Mouse (Mus musculus): Measurements from ENCODE around the gene Plxnc1. TPM values are rescaled to one million over a fixed set of nuclear protein-coding genes. Genes with fewer than 3 reads are reported as not detected.

Gene Plxnc1
- polyA plus RNA-seq, 1 experiment from 2014 or later, result 0.95 TPM

DNA sequence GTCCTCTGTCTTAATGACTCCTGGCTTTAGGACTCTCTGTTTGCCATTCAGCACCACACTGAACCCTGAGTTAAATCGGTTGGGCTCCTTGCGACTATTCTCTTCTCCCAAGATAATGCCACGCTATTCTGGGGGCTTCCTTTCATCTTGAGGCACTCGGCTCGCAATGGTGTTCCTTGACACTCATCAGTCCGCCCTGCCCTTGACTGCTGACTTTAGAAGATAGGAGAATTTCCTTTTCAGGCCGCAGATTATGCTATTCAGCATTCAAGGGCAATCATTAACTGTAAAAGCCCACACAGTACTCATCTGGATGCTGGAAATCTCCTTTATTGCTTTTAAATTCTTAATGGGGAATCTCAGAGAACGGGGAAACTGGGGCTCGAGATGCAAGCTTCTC, 108.8 kb downstream of the Plxnc1 start:
- WGBS, result 81% methylated on average over 9 of the region's 9 CpGs
- H3K9me3 ChIP-seq (ENCODE audit: low read length), result no peaks in the 10 kb centered on the region
- H3K9ac ChIP-seq (replicated peaks; ENCODE audit: low read length), result no peak overlapping the region
- no peak overlapping the region for H3K4me3 ChIP-seq (ENCODE audit: low read length)
- no peaks in the 10 kb centered on the region for H3K27me3 ChIP-seq (ENCODE audit: insufficient read depth, low read length)
- H3K36me3 ChIP-seq (ENCODE audit: insufficient read depth, low read length), result no peaks in the 10 kb centered on the region
- H3K4me2 ChIP-seq (replicated peaks; ENCODE audit: low read depth, low read length), result no peak overlapping the region
- no peak for ATAC-seq (ENCODE audit: low FRiP score, low TSS enrichment)
- H3K4me1 ChIP-seq (ENCODE audit: insufficient read depth, low read length), result no peaks in the 10 kb centered on the region
- no peak overlapping the region for H3K27ac ChIP-seq (ENCODE audit: low read length)

DNA sequence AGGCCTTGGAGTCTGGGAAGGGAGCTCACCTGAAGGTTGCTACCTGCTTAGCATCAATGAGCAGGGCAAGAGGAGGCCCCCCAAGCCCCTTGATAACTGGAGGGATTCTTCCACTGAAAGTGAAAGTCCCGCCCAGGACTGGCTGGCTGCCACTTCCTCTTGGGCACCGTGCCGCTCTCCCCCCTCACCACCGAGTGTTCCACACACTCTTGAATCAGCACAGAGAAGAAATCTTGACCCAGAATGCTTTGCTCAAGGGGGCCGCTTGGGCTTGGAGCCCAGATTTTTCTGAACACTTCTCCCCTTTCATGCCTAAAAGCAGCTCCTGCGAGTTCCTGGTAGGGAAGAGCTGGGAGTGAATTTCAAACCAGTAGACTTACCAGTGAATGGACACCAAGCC, 115.2 kb downstream of the Plxnc1 start:
- no peaks in the 10 kb centered on the region for H3K27me3 ChIP-seq (ENCODE audit: insufficient read depth, low read length)
- ATAC-seq (ENCODE audit: low FRiP score, low TSS enrichment), result peak; percentile 71
- H3K4me3 ChIP-seq (ENCODE audit: low read length), result no peak overlapping the region
- peaks cover 30% of the 10 kb centered on the region for H3K4me1 ChIP-seq (ENCODE audit: insufficient read depth, low read length)
- 36% methylated on average over 6 of the region's 6 CpGs for WGBS
- H3K27ac ChIP-seq (ENCODE audit: low read length), result peak overlapping the region; percentile 86
- no peaks in the 10 kb centered on the region for H3K36me3 ChIP-seq (ENCODE audit: insufficient read depth, low read length)
- H3K9ac ChIP-seq (replicated peaks; ENCODE audit: low read length), result no peak overlapping the region
- H3K9me3 ChIP-seq (ENCODE audit: low read length), result no peaks in the 10 kb centered on the region
- peak overlapping the region; percentile 22 for H3K4me2 ChIP-seq (replicated peaks; ENCODE audit: low read depth, low read length)

DNA sequence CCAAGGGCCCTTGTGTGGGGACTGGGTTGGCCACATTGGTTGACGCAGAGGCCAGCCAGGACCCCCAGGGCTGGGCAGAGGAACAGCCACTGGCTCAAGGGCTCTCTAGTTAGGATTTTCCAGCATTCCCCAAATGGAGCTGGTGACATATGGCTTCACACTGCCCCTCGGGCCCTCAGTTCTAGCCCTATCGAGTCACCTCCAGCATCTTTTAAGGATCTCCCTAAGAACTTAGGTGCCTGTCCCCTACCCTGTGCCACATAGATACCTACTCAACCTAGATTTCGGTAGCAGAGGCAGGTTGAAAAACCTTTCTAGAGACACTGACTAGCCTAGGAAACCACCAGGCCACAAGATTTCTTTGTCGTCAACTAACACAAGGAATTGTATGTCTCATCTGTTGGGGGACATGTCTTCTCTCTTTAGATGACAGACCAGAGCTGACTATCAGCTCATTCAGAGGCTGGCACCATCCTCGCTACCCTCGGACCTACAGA, 115.9 kb downstream of the Plxnc1 start:
- Histone ChIP-seq H3K9ac (replicated peaks; ENCODE audit: low read length) (no peak overlapping the region), H3K4me1 (ENCODE audit: insufficient read depth, low read length) (peaks cover 31% of the 10 kb centered on the region), H3K27ac (ENCODE audit: low read length) (no peak overlapping the region; the same call in 1 of the 2 replicates), H3K36me3 (ENCODE audit: insufficient read depth, low read length) (no peaks in the 10 kb centered on the region), H3K4me2 (replicated peaks; ENCODE audit: low read depth, low read length) (0 out of 2 replicates have a peak overlapping the region, but pooled peaks have one; percentile 22), H3K4me3 (ENCODE audit: low read length) (no peak overlapping the region), H3K9me3 (ENCODE audit: low read length) (no peaks in the 10 kb centered on the region), H3K27me3 (ENCODE audit: insufficient read depth, low read length) (no peaks in the 10 kb centered on the region)
- no peak for ATAC-seq (ENCODE audit: low FRiP score, low TSS enrichment)
- 92% methylated on average over 7 of the region's 7 CpGs for WGBS

DNA sequence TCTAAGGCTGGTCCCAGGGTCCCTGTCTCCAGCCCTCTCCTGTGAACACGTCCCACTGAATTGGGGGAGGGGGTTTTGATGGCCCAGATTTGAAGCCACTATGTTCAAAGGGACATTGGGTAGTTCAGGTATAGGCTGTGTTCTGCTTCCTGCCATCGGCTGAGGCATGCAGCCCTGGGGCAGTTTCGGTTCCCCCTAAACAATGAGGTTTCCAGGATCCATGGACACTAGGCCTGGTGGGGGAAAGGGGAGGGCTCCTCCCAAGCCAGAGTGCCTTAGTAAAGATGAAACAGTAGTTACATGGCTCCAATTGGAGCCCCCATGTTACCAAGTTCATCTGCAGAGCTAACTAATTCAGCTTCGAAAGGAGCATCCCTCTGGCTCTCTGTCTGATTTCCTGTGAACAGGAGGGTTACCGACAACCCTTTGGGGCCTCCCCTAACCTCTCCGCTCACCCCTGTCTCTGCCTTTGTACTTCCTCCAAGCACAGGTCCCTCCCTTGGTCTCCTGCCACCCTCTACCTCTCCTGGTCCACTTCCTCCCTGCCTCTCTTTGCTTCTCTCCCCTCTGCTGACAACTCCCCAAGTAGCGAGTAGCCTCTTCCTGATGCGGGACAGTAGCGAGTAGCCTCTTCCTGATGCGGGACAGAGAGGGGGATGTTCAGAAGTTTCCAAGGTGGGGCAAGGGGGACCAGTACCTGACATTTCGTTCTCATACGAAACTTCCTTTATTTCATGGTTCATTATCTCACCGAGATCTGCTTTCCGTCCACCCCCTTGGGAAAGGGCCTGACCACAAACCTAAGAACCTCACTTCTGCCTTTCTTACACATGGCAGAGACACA, 116.5 kb downstream of the Plxnc1 start:
- WGBS, result 79% methylated on average over 14 of the region's 14 CpGs
- no peaks in the 10 kb centered on the region for H3K36me3 ChIP-seq (ENCODE audit: insufficient read depth, low read length)
- no peak overlapping the region for H3K27ac ChIP-seq (ENCODE audit: low read length)
- peaks cover 33% of the 10 kb centered on the region for H3K4me1 ChIP-seq (ENCODE audit: insufficient read depth, low read length)
- no peak overlapping the region for H3K4me2 ChIP-seq (replicated peaks; ENCODE audit: low read depth, low read length)
- ATAC-seq (ENCODE audit: low FRiP score, low TSS enrichment), result no peak
- H3K9ac ChIP-seq (replicated peaks; ENCODE audit: low read length), result no peak overlapping the region
- H3K9me3 ChIP-seq (ENCODE audit: low read length), result no peaks in the 10 kb centered on the region
- H3K27me3 ChIP-seq (ENCODE audit: insufficient read depth, low read length), result no peaks in the 10 kb centered on the region
- no peak overlapping the region for H3K4me3 ChIP-seq (ENCODE audit: low read length)

DNA sequence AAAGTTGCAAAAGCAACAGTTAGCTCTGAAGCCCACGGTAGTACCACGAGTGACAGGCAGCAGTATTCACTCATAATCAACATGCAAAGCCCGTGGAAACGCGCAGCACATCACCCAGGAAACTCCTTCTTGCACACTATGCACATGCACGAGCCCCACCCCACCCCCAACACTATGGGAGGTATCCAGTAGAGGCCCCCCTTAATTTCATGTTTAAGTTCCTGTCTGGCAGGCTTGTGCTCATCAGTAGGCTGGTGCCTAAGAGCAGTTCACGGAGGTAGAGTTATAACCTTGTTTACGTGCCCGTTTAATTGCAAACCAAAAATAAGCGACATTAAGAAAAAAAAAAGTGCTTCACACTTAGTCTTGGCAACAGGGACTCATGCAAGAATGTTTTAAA, 117.3 kb downstream of the Plxnc1 start:
- H3K4me3 ChIP-seq (ENCODE audit: low read length), result no peak overlapping the region
- no peak for ATAC-seq (ENCODE audit: low FRiP score, low TSS enrichment)
- no peaks in the 10 kb centered on the region for H3K9me3 ChIP-seq (ENCODE audit: low read length)
- no peaks in the 10 kb centered on the region for H3K27me3 ChIP-seq (ENCODE audit: insufficient read depth, low read length)
- H3K4me1 ChIP-seq (ENCODE audit: insufficient read depth, low read length), result peaks cover 33% of the 10 kb centered on the region
- no peak overlapping the region for H3K4me2 ChIP-seq (replicated peaks; ENCODE audit: low read depth, low read length)
- no peaks in the 10 kb centered on the region for H3K36me3 ChIP-seq (ENCODE audit: insufficient read depth, low read length)
- no peak overlapping the region for H3K27ac ChIP-seq (ENCODE audit: low read length)
- 89% methylated on average over 10 of the region's 10 CpGs for WGBS
- H3K9ac ChIP-seq (replicated peaks; ENCODE audit: low read length), result no peak overlapping the region

DNA sequence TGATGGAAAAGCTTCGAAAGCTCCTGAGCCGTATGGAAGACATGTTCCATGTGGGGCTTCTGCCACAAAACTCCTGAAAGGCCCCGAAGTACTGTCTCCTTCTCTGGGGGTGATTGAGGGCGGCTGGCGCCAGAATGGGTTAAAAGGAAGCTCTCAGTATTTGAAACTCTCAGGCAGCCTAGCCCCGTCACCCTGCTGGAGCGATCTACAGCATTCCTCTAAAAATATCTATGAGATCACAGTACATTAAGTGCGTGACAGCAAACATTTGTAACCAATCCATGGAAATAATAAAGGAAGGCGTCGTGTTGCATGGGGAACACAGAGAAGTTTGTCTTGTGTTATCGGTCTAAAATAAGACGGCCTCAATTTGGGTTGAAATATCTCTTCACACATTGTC, 118.2 kb downstream of the Plxnc1 start:
- peaks cover 33% of the 10 kb centered on the region for H3K4me1 ChIP-seq (ENCODE audit: insufficient read depth, low read length)
- no peak for ATAC-seq (ENCODE audit: low FRiP score, low TSS enrichment)
- WGBS, result 70% methylated on average over 12 of the region's 12 CpGs
- H3K9ac ChIP-seq (replicated peaks; ENCODE audit: low read length), result no peak overlapping the region
- no peaks in the 10 kb centered on the region for H3K27me3 ChIP-seq (ENCODE audit: insufficient read depth, low read length)
- H3K36me3 ChIP-seq (ENCODE audit: insufficient read depth, low read length), result no peaks in the 10 kb centered on the region
- no peaks in the 10 kb centered on the region for H3K9me3 ChIP-seq (ENCODE audit: low read length)
- H3K27ac ChIP-seq (ENCODE audit: low read length), result no peak overlapping the region
- H3K4me2 ChIP-seq (replicated peaks; ENCODE audit: low read depth, low read length), result no peak overlapping the region
- no peak overlapping the region for H3K4me3 ChIP-seq (ENCODE audit: low read length)

DNA sequence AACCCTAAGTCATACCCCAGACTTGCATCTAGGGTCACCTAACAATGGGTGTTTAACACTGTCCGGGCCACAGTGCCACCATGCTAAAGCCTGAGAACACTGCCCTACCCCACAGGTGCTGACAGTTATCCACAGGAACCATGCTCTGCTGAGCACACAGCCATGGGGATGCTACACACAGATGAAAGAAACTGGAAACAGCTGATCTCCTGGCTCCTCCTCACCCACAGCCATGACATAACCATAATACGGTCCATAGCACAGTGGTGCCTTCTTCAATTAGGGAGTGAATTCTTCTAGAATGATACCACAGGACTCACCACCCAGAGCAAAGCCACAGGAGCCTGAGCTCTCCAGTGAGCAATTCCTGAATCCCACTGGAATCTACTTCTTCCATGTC, 118.7 kb downstream of the Plxnc1 start:
- Histone ChIP-seq H3K27me3 (ENCODE audit: insufficient read depth, low read length) (no peaks in the 10 kb centered on the region), H3K4me3 (ENCODE audit: low read length) (no peak overlapping the region), H3K4me2 (replicated peaks; ENCODE audit: low read depth, low read length) (no peak overlapping the region), H3K4me1 (ENCODE audit: insufficient read depth, low read length) (peaks cover 33% of the 10 kb centered on the region), H3K36me3 (ENCODE audit: insufficient read depth, low read length) (no peaks in the 10 kb centered on the region), H3K9ac (replicated peaks; ENCODE audit: low read length) (no peak overlapping the region), H3K27ac (ENCODE audit: low read length) (no peak overlapping the region), H3K9me3 (ENCODE audit: low read length) (no peaks in the 10 kb centered on the region)
- 0 out of 2 replicates have a peak, but pooled peaks have one; percentile 35 for ATAC-seq (ENCODE audit: low FRiP score, low TSS enrichment)
- WGBS, result 91% methylated on average over 2 of the region's 2 CpGs

DNA sequence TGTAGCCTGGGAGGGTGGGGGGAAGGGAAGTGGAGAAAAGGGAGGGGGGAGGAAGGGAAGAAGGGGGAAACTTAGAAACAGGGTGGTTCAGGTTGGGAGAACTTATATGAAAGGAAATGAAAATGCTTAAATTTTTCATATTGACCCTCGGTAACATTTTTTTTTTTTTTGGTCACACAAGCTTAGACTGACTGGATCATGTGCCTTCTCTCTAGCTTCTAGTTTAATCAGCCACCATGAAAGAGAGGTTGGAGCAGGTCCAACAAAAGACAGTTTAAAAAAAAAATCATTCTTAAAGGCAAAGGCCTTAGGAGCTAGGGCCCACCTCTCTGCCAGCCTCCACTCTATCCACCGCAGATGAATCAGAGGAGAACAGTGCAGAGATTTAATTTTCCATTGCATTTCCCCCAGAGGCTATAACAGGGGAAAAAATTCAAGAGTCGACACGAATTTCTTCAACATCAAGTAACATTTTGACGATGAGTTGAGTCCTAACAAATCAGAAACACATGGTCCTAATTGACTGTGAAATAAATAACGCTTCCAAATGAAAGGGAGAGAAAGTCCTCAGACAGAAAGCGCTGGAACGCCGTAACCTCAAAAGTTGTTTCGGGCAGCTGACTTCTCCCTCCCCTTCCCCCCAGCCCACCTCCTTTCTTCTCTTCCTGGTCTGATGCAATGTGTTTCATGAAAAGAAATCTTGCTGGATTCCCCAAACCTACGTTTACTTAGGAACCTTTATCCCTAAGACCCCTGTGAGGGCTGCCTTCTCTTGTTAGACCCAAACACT, 120.5 kb downstream of the Plxnc1 start:
- Histone ChIP-seq H3K4me3 (ENCODE audit: low read length) (no peak overlapping the region), H3K9ac (replicated peaks; ENCODE audit: low read length) (no peak overlapping the region), H3K27me3 (ENCODE audit: insufficient read depth, low read length) (no peaks in the 10 kb centered on the region), H3K27ac (ENCODE audit: low read length) (no peak overlapping the region), H3K4me1 (ENCODE audit: insufficient read depth, low read length) (peaks cover 19% of the 10 kb centered on the region), H3K9me3 (ENCODE audit: low read length) (no peaks in the 10 kb centered on the region), H3K36me3 (ENCODE audit: insufficient read depth, low read length) (no peaks in the 10 kb centered on the region), H3K4me2 (replicated peaks; ENCODE audit: low read depth, low read length) (no peak overlapping the region)
- 40% methylated on average over 11 of the region's 11 CpGs for WGBS
- no peak for ATAC-seq (ENCODE audit: low FRiP score, low TSS enrichment)

DNA sequence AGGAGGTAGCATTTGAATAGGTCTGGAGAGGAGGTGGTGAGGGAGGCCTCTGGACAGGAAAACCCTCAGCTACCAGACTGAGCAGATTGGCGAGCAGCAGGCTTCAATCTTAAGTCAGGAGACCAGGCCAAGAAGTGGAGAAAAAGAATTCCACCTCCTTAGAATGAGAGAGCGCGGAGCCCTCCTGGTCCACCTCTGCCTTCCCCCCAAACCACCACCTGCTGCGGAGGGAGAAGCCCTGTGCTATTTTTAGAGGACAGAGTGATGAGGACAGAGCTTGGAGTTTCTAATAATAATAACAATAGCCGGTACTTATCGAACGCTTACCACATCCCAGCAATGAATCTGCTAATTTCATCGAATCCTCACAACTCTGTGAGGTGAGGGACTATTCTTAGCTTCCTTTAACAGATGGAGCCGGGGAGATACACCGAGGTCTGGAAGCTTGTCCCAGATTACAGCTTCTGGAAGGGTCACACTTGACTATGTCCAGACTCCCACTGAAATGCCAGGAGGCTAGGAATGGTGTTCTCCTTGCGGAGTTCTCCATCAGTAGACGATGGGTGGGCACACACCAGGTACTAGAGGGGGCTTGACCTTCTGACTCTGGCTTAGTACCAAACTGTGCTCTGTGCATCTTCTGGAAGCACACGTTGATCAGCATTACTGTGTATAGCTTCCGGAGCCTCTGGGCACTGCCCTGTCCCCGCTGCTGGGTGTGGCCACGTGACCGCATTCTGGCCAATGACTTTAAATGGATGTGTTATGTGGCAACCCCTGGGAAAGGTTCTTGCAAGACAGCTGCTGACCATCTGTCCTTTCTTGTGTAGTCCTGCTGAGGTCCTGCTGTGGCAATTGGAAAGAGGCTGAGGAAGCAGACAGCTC, 125.6 kb downstream of the Plxnc1 start:
- no peak for ATAC-seq (ENCODE audit: low FRiP score, low TSS enrichment)
- Histone ChIP-seq H3K4me2 (replicated peaks; ENCODE audit: low read depth, low read length) (no peak overlapping the region), H3K36me3 (ENCODE audit: insufficient read depth, low read length) (no peaks in the 10 kb centered on the region), H3K9me3 (ENCODE audit: low read length) (no peaks in the 10 kb centered on the region), H3K9ac (replicated peaks; ENCODE audit: low read length) (no peak overlapping the region), H3K27me3 (ENCODE audit: insufficient read depth, low read length) (no peaks in the 10 kb centered on the region), H3K4me3 (ENCODE audit: low read length) (no peak overlapping the region), H3K4me1 (ENCODE audit: insufficient read depth, low read length) (0 out of 2 replicates have a peak, but pooled peaks cover 3% of the 10 kb centered on the region), H3K27ac (ENCODE audit: low read length) (no peak overlapping the region)
- 89% methylated on average over 17 of the region's 17 CpGs for WGBS

All from kidney, embryonic 16.5 days (tissue).